Mouse (Mus musculus) liver, postnatal 0 days (tissue): ENCODE results near the gene Kmt2b. TPM values are rescaled to one million over a fixed set of nuclear protein-coding genes. Genes with fewer than 3 reads are reported as not detected.

Experiments used
- ATAC-seq: fragments of 200-750 bp; cut with Nextera tagmentation; 2 replicates; pipeline ENCODE4 v1.8.0; 2017; ENCODE audit warnings: mild to moderate bottlenecking, moderate library complexity
- DNase-seq: peaks from one replicate; pipeline ENCODE4 v3.0.0-alpha.2; 2016
- H3K27ac ChIP-seq: fragments of 300-500 bp; sonication (generic); 2 replicates; pipeline ENCODE4 v1.5.1; 2014; ENCODE audit warnings: antibody characterized with exemption, moderate library complexity, mild to moderate bottlenecking, low read depth
- H3K27me3 ChIP-seq: fragments of 300-500 bp; sonication (generic); 2 replicates; pipeline ENCODE4 v1.6.1; 2014; ENCODE audit warnings: low read length, control low read depth, mixed read lengths; ENCODE audit not compliant: insufficient read depth
- H3K36me3 ChIP-seq: fragments of 300-500 bp; sonication (generic); replicated peaks from 2 replicates; pipeline ENCODE4 v1.6.1; 2014; ENCODE audit warnings: mild to moderate bottlenecking, control low read depth, low read length, moderate library complexity, mixed read lengths; ENCODE audit not compliant: insufficient read depth
- H3K4me1 ChIP-seq: fragments of 300-500 bp; sonication (generic); 2 replicates; pipeline ENCODE4 v1.6.1; 2014; ENCODE audit warnings: antibody characterized with exemption, mild to moderate bottlenecking, control low read depth; ENCODE audit not compliant: insufficient read depth
- H3K4me2 ChIP-seq: fragments of 300-500 bp; sonication (generic); 2 replicates; pipeline ENCODE4 v1.6.1; 2014; ENCODE audit warnings: low read depth, mild to moderate bottlenecking, low read length, moderate library complexity, mixed read lengths
- H3K4me3 ChIP-seq: fragments of 300-500 bp; sonication (generic); 2 replicates; pipeline ENCODE4 v1.5.1; 2014; ENCODE audit warnings: low read depth, low read length
- H3K9ac ChIP-seq: fragments of 300-500 bp; sonication (generic); replicated peaks from 2 replicates; pipeline ENCODE4 v1.6.1; 2014; ENCODE audit warnings: mild to moderate bottlenecking, moderate library complexity
- H3K9me3 ChIP-seq: fragments of 300-500 bp; sonication (generic); 2 replicates; pipeline ENCODE4 v1.6.1; 2016; ENCODE audit warnings: mild to moderate bottlenecking, control low read depth, low read length, mixed read lengths
- CTCF ChIP-seq: sonication (generic); IDR thresholded peaks from 2 replicates; pipeline ENCODE4 v1.5.1; 2016; ENCODE audit warnings: antibody characterized with exemption, low read depth
- EP300 ChIP-seq: IDR thresholded peaks from 2 replicates; pipeline ENCODE4 v1.6.1; 2016; ENCODE audit warnings: antibody characterized with exemption, low read depth, mild to moderate bottlenecking
- WGBS: fragments of 180-500 bp; shearing (Covaris S2); extraction: QIAGEN DNeasy Blood & Tissue Kit; methylation state at CpG from one replicate; pipeline ENCODE4 v1.1.7; 2014; ENCODE audit not compliant: insufficient replicate concordance; 5-methylcytosine and 5-hydroxymethylcytosine counted together
- polyA plus RNA-seq: library from polyadenylated mRNA; unstranded; fragments of >200 nt; fragmentation: Nextera tagmentation; extraction: Ambion mirVana; gene quantifications from 2 replicates; pipeline ENCODE4 v1.2.1, GENCODE M21; 2015

The Kmt2b gene
- polyA plus RNA-seq, 1 experiment from 2014 or later: 3.1 TPM

GRCm38 (mm10) chr7:30557901-30558514, 30.5 kb downstream of the Kmt2b start:
- H3K4me1 ChIP-seq: peaks cover 26% of the 10 kb centered on the region
- ATAC-seq: no peak
- H3K4me3 ChIP-seq: peak overlapping the region; percentile 58; the same call in 1 of the 2 replicates

GRCm38 (mm10) chr7:30556894-30557536, 31.5 kb downstream of the Kmt2b start:
- Histone ChIP-seq H3K36me3 (peaks cover 22% of the 10 kb centered on the region), H3K27ac (no peak overlapping the region), H3K4me1 (peaks cover 26% of the 10 kb centered on the region), H3K4me2 (no peak overlapping the region), H3K27me3 (no peaks in the 10 kb centered on the region), H3K9ac (no peak overlapping the region), H3K4me3 (no peak overlapping the region), H3K9me3 (no peaks in the 10 kb centered on the region)
- DNase-seq (no peak), ATAC-seq (no peak)
- 92% methylated on average over 18 of the region's 18 CpGs for WGBS
- TF ChIP-seq EP300: no peak
- TF ChIP-seq CTCF: peak; percentile 47

More at GRCm38 (mm10) chr7:30557901-30558514, 30.5 kb downstream of the Kmt2b start:
- TF ChIP-seq EP300 (no peak), CTCF (no peak)
- peak overlapping the region; percentile 80 for H3K4me2 ChIP-seq
- WGBS: 84% methylated on average over 13 of the region's 13 CpGs
- no peak for DNase-seq
- H3K9ac ChIP-seq: peak overlapping the region; percentile 31; the same call in 1 of the 2 replicates
- no peaks in the 10 kb centered on the region for H3K9me3 ChIP-seq
- peaks cover 22% of the 10 kb centered on the region for H3K36me3 ChIP-seq
- H3K27ac ChIP-seq: no peak overlapping the region
- no peaks in the 10 kb centered on the region for H3K27me3 ChIP-seq

DNA sequence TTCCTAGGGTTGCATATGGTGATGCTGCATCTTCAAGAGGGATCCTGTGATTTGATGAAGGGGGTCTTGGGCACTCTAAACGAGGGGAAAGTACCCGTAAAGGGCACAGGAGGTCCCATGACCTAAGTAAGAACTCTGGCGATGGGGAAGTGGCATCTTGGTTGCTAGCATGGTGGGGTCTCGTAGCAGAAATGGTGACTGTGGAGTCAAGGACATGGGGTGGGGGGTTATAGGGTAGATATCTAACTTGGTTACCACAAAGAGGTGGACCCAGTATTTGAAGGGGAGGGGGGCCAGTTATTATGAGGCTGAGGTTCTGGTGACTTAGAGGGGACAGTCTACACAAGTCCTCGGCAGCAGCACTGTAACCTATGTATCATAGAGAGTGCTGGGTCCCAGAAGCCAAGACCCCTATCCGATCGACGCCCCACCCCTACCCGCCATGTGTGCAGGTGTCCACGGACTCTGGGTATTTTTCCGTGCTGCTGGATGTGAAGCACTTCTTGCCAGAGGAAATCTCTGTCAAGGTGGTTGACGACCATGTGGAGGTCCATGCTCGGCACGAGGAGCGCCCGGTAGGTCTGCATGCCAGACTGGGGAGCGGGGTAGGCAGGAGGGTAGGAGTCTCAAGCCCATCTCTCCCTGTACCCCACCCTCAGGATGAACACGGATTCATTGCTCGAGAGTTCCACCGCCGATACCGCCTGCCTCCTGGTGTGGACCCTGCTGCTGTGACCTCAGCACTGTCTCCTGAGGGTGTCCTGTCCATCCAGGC, 34.5 kb downstream of the Kmt2b start:
- H3K36me3 ChIP-seq: peaks cover 23% of the 10 kb centered on the region
- peaks cover 24% of the 10 kb centered on the region for H3K4me1 ChIP-seq
- 82% methylated on average over 22 of the region's 22 CpGs for WGBS
- H3K27me3 ChIP-seq: no peaks in the 10 kb centered on the region
- peak overlapping the region; percentile 69 for H3K4me3 ChIP-seq
- H3K4me2 ChIP-seq: peak overlapping the region; percentile 90
- ATAC-seq (no peak), DNase-seq (no peak)
- no peaks in the 10 kb centered on the region for H3K9me3 ChIP-seq
- TF ChIP-seq EP300 (no peak), CTCF (no peak)
- peak overlapping the region; percentile 79 for H3K9ac ChIP-seq
- H3K27ac ChIP-seq: no peak overlapping the region

DNA sequence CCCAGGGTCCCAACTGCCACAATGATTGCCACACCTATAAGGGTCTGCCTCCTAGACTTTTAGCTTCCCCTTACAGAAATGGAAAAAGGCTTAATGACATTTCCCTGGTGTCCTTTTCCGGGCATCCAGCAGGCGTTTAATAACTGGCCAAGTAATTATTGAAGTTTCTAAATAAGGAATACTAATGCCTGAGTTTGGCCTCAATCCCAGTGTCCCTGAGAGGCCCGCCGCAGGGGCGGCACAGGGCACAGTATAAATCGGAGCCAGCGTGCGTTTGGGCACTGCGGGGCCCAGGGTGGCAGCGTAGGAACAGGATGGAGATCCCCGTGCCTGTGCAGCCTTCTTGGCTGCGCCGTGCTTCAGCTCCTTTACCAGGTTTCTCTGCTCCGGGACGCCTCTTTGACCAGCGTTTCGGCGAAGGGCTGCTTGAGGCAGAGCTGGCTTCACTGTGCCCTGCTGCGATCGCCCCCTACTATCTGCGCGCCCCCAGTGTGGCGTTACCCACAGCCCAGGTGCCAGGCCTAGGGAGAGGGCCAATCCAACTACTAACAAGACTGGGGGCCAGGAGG, 35.4 kb downstream of the Kmt2b start:
- peak overlapping the region; percentile 79 for H3K9ac ChIP-seq
- H3K27me3 ChIP-seq: no peaks in the 10 kb centered on the region
- TF ChIP-seq CTCF (no peak), EP300 (no peak)
- H3K9me3 ChIP-seq: no peaks in the 10 kb centered on the region
- DNase-seq: peak; percentile 49
- 6% methylated on average over 23 of the region's 23 CpGs for WGBS
- ATAC-seq: no peak
- H3K27ac ChIP-seq: peak overlapping the region; percentile 88
- H3K4me2 ChIP-seq: peak overlapping the region; percentile 90
- peaks cover 25% of the 10 kb centered on the region for H3K36me3 ChIP-seq
- H3K4me1 ChIP-seq: peaks cover 15% of the 10 kb centered on the region
- peak overlapping the region; percentile 69 for H3K4me3 ChIP-seq

- WGBS: under 1% methylated on average over 44 of the region's 44 CpGs
- H3K4me1 ChIP-seq: peaks cover 13% of the 10 kb centered on the region
- peak within 1 kb of the TSS; percentile 79 for H3K9ac ChIP-seq
- ATAC-seq (peak; percentile 95), DNase-seq (peak; percentile 97)
- no peaks in the 10 kb centered on the region for H3K9me3 ChIP-seq
- peak within 1 kb of the TSS; percentile 69 for H3K4me3 ChIP-seq
- H3K27me3 ChIP-seq: no peaks in the 10 kb centered on the region
- peak within 1 kb of the TSS; percentile 90 for H3K4me2 ChIP-seq
- peak within 1 kb of the TSS; percentile 93 for H3K27ac ChIP-seq
- H3K36me3 ChIP-seq: peaks cover 25% of the 10 kb centered on the region
- peak; percentile 30; the same call in 1 of the 2 replicates for TF ChIP-seq EP300
- no peak for TF ChIP-seq CTCF
These were observed 36.2 kb downstream of the Kmt2b start, which contains the start of the genes Hspb6 and Proser3 for GRCm38 (mm10) chr7:30552102-30553020. Hspb6 (plus strand) TSS chr7:30552178. Proser3 (minus strand) TSS chr7:30552299.
